Mouse (Mus musculus) olfactory bulb, adult 2 months (tissue): ENCODE measurements around the gene Slc27a4. TPM values are rescaled to one million over a fixed set of nuclear protein-coding genes. Genes with fewer than 3 reads are reported as not detected.

Experiments used
- H3K27ac ChIP-seq: fragments of 200-500 bp; 2 replicates; pipeline ENCODE4 v1.5.1; 2012; ENCODE audit warnings: low read depth, low read length; ENCODE audit not compliant: insufficient read depth
- H3K4me1 ChIP-seq: fragments of 200-500 bp; 2 replicates; pipeline ENCODE4 v1.6.1; 2012; ENCODE audit warnings: low read length; ENCODE audit not compliant: control insufficient read depth, insufficient read depth
- H3K4me3 ChIP-seq: fragments of 200-500 bp; 2 replicates; pipeline ENCODE4 v1.5.1; 2012; ENCODE audit warnings: mild to moderate bottlenecking, low read depth, low read length, moderate library complexity; ENCODE audit not compliant: insufficient read depth
- CTCF ChIP-seq: fragments of 200-500 bp; IDR thresholded peaks from 2 replicates; pipeline ENCODE4 v1.5.1; 2012; ENCODE audit warnings: low read depth, mild to moderate bottlenecking, low read length, moderate library complexity; ENCODE audit not compliant: insufficient read depth
- POLR2A ChIP-seq: fragments of 200-500 bp; IDR thresholded peaks from 2 replicates; pipeline ENCODE4 v1.6.1; 2012; ENCODE audit warnings: mild to moderate bottlenecking, low read depth, low read length, moderate library complexity; ENCODE audit not compliant: insufficient read depth
- WGBS: fragments of 180-500 bp; shearing (Covaris S2); methylation state at CpG from one replicate; pipeline ENCODE4 v1.1.7; 2018; 5-methylcytosine and 5-hydroxymethylcytosine counted together
- polyA plus RNA-seq: library from polyadenylated mRNA; stranded (reverse); fragments of >200 nt; gene quantifications from 2 replicates; pipeline ENCODE4 v1.2.4, GENCODE M21; 2012; ENCODE audit warnings: low replicate concordance; ENCODE audit not compliant: missing spikeins, insufficient read depth, insufficient read length

Gene Slc27a4
- polyA plus RNA-seq, 1 experiment, result not detected

GRCm38 (mm10) chr2:29849841-29850480 lies 47.5 kb downstream of the Slc27a4 start:
- TF ChIP-seq CTCF (no peak), POLR2A (no peak)
- WGBS, result 53% methylated on average over 5 of the region's 5 CpGs
- H3K4me1 ChIP-seq, result 0 out of 2 replicates have a peak, but pooled peaks cover 3% of the 10 kb centered on the region
- no peak overlapping the region for H3K4me3 ChIP-seq
- H3K27ac ChIP-seq, result no peak overlapping the region

GRCm38 (mm10) chr2:29852957-29853485 lies 50.6 kb downstream of the Slc27a4 start:
- Histone ChIP-seq H3K4me1 (no peaks in the 10 kb centered on the region), H3K27ac (no peak overlapping the region), H3K4me3 (no peak overlapping the region)
- TF ChIP-seq CTCF (no peak), POLR2A (no peak)
- 38% methylated on average over 4 of the region's 4 CpGs for WGBS

- TF ChIP-seq CTCF, result no peak
- no peak for TF ChIP-seq POLR2A
- H3K27ac ChIP-seq, result no peak overlapping the region
- no peaks in the 10 kb centered on the region for H3K4me1 ChIP-seq
- WGBS, result 61% methylated on average over 5 of the region's 5 CpGs
- H3K4me3 ChIP-seq, result no peak overlapping the region
Observed at GRCm38 (mm10) chr2:29853736-29854135, 51.3 kb downstream of the Slc27a4 start.

- 83% methylated on average over 10 of the region's 10 CpGs for WGBS
- Histone ChIP-seq H3K27ac (no peak overlapping the region), H3K4me1 (no peaks in the 10 kb centered on the region)
Observed at GRCm38 (mm10) chr2:29855585-29856210, 53.3 kb downstream of the Slc27a4 start.

GRCm38 (mm10) chr2:29856451-29857260 lies 54.2 kb downstream of the Slc27a4 start:
- no peak overlapping the region for H3K27ac ChIP-seq
- WGBS, result 31% methylated on average over 19 of the region's 19 CpGs
- H3K4me1 ChIP-seq, result no peaks in the 10 kb centered on the region
- no peak overlapping the region for H3K4me3 ChIP-seq
- TF ChIP-seq CTCF, result no peak
- TF ChIP-seq POLR2A, result no peak

More at GRCm38 (mm10) chr2:29855585-29856210, 53.3 kb downstream of the Slc27a4 start:
- TF ChIP-seq CTCF (no peak), POLR2A (no peak)
- no peak overlapping the region for H3K4me3 ChIP-seq

- 40% methylated on average over 2 of the region's 2 CpGs for WGBS
- Histone ChIP-seq H3K27ac (no peak overlapping the region), H3K4me3 (no peak overlapping the region), H3K4me1 (no peaks in the 10 kb centered on the region)
- TF ChIP-seq CTCF (no peak), POLR2A (no peak)
Observed at GRCm38 (mm10) chr2:29857341-29857740, 54.9 kb downstream of the Slc27a4 start.

GRCm38 (mm10) chr2:29857967-29858366 lies 55.5 kb downstream of the Slc27a4 start:
- no peaks in the 10 kb centered on the region for H3K4me1 ChIP-seq
- no peak for TF ChIP-seq POLR2A
- TF ChIP-seq CTCF, result no peak
- H3K4me3 ChIP-seq, result no peak overlapping the region
- no peak overlapping the region for H3K27ac ChIP-seq
- WGBS, result 80% methylated on average over 5 of the region's 5 CpGs

GRCm38 (mm10) chr2:29858748-29859473 lies 56.5 kb downstream of the Slc27a4 start:
- TF ChIP-seq CTCF (peak; percentile 27; the same call in 1 of the 2 replicates), POLR2A (no peak)
- no peaks in the 10 kb centered on the region for H3K4me1 ChIP-seq
- H3K27ac ChIP-seq, result no peak overlapping the region
- no peak overlapping the region for H3K4me3 ChIP-seq
- 14% methylated on average over 5 of the region's 5 CpGs for WGBS
